Mouse (Mus musculus) embryo, embryonic 9.5 days (tissue): ENCODE results near the gene Mrpl22.
"Not testable (repeated sequence)": the region's sequence is repeated elsewhere in the genome, so short reads cannot be mapped to it uniquely, and the experiment has no call there.

Source experiments
- DNase-seq: peaks from one replicate; pipeline ENCODE4 v3.0.0-alpha.2; 2017; ENCODE audit errors: extremely low spot score

Gene Mrpl22

DNA sequence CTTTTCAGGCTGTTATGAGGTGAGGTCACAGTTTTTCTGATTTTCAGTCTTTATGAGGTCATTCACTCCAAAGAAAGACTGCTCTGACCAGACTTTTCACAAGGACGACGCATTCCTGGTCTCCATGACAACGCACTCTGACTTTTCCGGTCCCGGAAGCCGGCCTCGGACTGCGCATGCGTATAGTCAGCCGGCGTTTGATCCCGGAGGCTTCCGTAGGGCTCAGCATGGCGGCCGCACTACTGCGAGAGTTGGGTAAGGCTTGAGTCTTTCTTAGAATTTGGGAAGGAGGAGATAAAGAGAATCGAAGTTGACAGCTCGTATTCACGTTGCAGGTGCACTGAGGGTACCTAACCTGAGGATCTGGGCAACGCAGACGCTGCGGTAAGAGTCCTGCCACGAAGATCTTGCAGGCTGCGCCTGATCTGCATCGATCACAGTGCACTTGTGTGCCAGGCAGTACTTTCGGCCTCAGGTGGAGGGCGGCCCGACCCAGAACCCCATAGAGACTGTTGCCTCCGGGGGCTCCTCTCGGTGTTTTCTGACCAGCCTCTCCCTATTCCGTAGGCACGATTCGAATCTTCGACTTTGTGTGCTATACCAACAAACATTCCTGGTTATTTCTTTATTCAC, at the start of gene Mrpl22:
Gene Mrpl22, plus strand, starts transcription at position 203 of the 633 bp plus-strand sequence.
- peak; percentile 95 for DNase-seq

DNA sequence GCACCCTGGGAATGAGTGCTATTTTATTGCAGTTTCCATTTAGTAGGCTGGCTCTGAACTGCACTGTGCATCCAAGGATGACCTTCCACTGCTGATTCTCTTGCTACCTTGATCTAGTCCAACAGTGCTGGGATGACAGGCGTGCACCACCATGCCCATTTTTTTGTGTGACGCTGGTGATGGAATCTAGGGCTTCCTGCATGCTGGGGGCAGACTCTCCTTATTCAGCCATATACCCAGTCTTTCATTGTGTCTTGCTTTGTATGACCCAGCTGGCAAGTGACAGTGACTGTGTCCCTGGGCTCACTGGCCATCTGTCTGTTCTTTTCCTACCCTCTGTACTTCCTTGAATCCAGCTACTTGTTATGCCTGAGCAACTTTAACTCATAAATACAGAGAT, 47.8 kb upstream of the Mrpl22 start:
- DNase-seq: no peak

- DNase-seq: no peak
Observed at GRCm38 (mm10) chr11:58125021-58125420, 46.4 kb upstream of the Mrpl22 start.

DNA sequence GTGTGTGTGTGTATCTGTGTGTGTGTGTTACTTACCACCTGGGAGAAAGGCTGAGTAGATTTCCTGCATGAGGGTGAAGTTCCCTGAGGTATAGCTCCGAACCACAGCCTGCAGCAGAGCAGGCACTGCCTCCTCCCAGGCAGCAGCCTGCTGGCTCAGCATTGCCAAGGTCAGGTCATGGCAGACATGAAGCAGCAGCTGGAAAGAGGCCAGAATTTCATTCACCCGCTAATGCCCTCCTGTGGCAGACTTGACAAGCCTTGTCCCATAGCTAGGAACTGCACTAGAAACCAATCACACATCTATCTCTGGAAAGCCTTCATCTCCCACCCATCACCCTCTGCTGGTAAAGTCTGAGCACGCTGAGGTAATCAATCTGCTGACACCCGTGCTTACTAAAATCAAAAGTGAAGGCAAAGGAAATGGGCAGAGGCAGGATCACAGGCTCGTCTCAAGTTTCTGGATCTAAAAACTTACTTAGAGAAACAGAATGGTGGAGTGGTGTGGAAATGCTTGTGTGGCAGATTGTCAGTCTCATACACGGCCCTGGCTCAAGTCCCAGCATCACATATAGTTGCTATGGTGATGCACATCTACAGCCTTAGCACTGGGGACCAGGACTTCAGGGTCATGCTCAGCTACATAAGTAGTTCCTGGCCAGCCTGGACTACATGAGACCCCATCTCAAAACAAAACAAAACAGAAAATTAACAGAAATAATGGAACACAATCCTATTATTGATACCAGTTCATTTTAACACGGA, 44.9 kb upstream of the Mrpl22 start:
- DNase-seq: no peak

- DNase-seq: no peak
Observed at GRCm38 (mm10) chr11:58127544-58127943, 43.9 kb upstream of the Mrpl22 start.

DNA sequence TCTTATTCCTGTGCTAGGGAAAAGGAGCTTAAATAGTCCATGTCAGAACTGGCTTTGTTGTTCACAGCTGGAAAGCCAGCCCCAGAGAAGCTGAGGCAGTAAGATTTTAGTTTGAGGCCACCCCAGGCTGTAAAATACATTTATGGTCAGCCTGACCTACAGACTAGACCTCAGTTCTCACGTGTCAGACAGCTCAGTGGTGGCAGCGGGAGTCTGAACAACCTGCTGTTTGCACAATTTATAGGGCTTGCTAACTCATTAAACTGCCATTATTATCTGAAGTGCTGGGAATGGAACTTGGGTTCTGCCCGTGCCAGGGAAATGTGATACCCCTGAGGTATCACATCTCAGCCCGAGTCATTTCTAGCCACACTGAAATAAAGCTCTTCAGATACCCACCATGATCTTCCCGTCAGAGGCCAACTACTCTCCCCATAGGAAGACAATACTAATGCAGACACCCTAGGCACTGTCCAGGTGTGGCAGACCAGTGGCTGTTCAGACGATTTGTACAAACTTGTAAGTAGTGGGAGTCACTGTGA, 42.1 kb upstream of the Mrpl22 start:
- DNase-seq: no peak

DNA sequence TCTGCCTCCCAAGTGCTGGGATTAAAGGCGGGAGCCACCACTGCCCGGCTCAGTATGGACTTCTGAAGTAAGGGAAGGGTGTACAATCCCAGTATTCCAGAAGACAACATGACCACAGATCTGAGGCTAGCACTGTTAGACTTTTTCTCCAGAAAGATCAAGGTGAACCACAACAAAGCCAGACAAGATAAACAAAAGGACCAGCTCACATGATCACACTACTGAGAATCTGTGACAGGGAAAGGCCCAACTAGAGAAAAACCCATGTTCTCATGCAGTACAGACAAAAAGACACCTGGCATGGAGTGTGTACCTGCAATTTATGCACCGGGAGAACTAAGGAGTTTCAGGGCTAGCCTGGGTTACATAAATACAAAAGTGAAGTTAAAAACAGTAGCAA, 39.4 kb upstream of the Mrpl22 start:
- DNase-seq: no peak

DNA sequence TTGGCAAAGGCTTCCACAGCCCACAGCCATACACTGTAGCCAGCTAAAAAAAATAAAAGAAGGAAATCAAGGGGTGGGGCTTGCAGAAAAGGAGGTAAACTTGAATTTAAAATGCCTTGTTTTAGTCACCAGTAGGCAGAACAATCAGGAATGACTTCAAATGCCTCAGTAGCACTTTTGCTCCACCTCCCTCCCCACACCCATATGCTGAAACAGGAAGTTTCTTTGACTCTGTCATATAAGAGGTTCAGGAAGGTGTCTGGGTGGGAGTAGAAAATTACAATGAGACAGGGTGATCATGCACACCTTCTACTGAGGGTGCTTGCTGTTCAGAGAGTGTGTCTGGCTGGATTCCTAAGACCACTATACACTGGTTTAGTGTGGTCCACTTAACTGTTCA, 36.6 kb upstream of the Mrpl22 start:
- no peak for DNase-seq

GRCm38 (mm10) chr11:58135296-58135695, 36.2 kb upstream of the Mrpl22 start:
- no peak for DNase-seq

DNA sequence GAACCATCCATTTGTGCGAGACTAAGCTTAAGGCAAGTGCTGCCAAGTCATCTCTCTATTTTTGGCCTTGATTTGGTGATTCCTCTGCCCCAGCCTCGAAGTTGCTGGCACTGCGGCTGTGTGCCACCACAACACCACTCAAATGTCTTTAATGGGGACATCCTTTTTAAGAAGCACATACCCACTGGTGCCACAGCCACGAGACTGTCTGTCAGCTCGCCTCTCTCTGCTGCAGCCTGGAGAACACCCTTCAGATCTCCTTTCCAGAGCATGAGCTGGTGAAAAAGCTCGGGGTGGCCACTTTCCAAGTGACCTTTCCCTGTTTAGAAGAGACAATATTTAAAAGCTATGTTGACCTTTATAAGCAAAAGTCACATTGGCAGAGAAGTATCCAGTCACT, 34.8 kb upstream of the Mrpl22 start:
- no peak for DNase-seq

GRCm38 (mm10) chr11:58138821-58139220, 32.6 kb upstream of the Mrpl22 start:
- no peak for DNase-seq

- no peak for DNase-seq
Observed at GRCm38 (mm10) chr11:58139466-58139865, 32.0 kb upstream of the Mrpl22 start.

GRCm38 (mm10) chr11:58143704-58144426, 27.6 kb upstream of the Mrpl22 start:
- no peak for DNase-seq

DNA sequence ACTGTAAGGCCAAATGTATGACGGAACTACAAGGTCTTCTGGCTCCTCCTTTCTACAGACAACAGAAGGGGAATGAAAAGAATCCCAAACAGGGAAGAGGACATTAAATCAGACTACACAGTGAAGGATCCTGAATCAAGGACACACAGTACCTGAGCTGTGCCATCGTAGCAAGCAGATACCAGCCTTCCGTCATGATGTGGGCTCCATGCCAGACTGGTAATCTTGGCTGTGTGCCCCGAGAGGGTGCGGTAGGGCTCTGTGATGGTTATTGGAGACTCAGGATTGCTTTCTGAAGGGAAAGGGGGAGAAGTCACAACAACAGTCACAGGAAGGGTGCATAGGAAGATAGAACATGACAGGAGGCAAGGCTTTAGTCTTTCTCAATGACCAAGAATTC, 25.2 kb upstream of the Mrpl22 start:
- DNase-seq: no peak

DNA sequence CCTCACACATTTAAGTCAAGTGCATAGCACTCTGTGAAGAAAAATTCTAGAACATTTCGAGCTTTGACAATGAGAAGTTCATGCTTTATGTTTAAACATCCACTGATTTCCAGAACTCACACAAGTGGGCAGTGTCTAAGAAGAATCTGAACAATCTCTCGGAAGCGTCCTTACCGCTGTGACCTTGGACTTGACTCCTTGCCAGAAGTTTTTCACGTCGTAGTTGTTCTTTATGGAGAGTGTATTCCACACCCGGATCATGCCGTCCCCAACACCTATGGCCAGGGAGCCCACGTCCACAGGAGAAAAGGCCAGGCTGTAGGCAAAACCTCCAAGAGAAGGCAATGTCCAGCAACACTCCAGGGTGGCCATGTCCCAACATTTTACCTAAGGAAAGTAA, 16.0 kb upstream of the Mrpl22 start:
- no peak for DNase-seq

- DNase-seq: no peak
Observed at GRCm38 (mm10) chr11:58156871-58157270, 14.6 kb upstream of the Mrpl22 start.

GRCm38 (mm10) chr11:58165072-58165471, 6.4 kb upstream of the Mrpl22 start:
- no peak for DNase-seq

- DNase-seq: no peak
Observed at GRCm38 (mm10) chr11:58167822-58168166, 3.7 kb upstream of the Mrpl22 start.

GRCm38 (mm10) chr11:58168167-58168915, 3.1 kb upstream of the Mrpl22 start, which contains the start of gene Gemin5:
Gene Gemin5, minus strand, starts transcription at chr11:58168539.
- DNase-seq: peak; percentile 90

- DNase-seq: no peak
Observed at GRCm38 (mm10) chr11:58169666-58170065, 1.8 kb upstream of the Mrpl22 start.

GRCm38 (mm10) chr11:58179563-58179962, 8.1 kb downstream of the Mrpl22 start:
- DNase-seq: peak; percentile 75

GRCm38 (mm10) chr11:58179986-58180385, 8.5 kb downstream of the Mrpl22 start:
- not testable (repeated sequence) for DNase-seq
